Mouse (Mus musculus): ENCODE results near the gene Pias1. TPM values are rescaled to one million over a fixed set of nuclear protein-coding genes. Genes with fewer than 3 reads are reported as not detected.
A peak's percentile ranks its signal among the peaks of the same experiment; 100 is the strongest.

Pias1 gene
- total RNA-seq, 2 experiments from 2014 or later, result 21.6 to 25.4 TPM

GRCm38 (mm10) chr9:62858266-62859019 lies 129.3 kb downstream of the Pias1 start:
- DNase-seq (ENCODE audit: low spot score in 2 of 2), result no peak

GRCm38 (mm10) chr9:62857719-62858261 lies 129.9 kb downstream of the Pias1 start, which contains the start of gene Calml4:
Gene Calml4, plus strand, starts transcription at chr9:62858080.
- DNase-seq (ENCODE audit: low spot score in 2 of 2), result peak; percentile 54 to 85

- DNase-seq (ENCODE audit: low spot score in 2 of 2), result no peak
These were observed 130.5 kb downstream of the Pias1 start for GRCm38 (mm10) chr9:62857216-62857615.

GRCm38 (mm10) chr9:62854483-62854882 lies 133.2 kb downstream of the Pias1 start:
- no peak for DNase-seq (ENCODE audit: low spot score in 2 of 2)

- DNase-seq (ENCODE audit: low spot score in 2 of 2), result no peak
These were observed 136.2 kb downstream of the Pias1 start for GRCm38 (mm10) chr9:62851571-62851970.

- peak in 1 of 2 experiments; percentile 6 for DNase-seq (ENCODE audit: low spot score in 2 of 2)
These were observed 139.1 kb downstream of the Pias1 start for GRCm38 (mm10) chr9:62848641-62849040.

- peak; percentile 79 to 84 for DNase-seq (ENCODE audit: low spot score in 2 of 2)
These were observed 140.0 kb downstream of the Pias1 start for GRCm38 (mm10) chr9:62847694-62848093.

- peak in 1 of 2 experiments; percentile 6 for DNase-seq (ENCODE audit: low spot score in 2 of 2)
These were observed 143.3 kb downstream of the Pias1 start for GRCm38 (mm10) chr9:62844461-62844860.

- peak in 1 of 2 experiments; percentile 6 for DNase-seq (ENCODE audit: low spot score in 2 of 2)
These were observed 144.2 kb downstream of the Pias1 start for GRCm38 (mm10) chr9:62843356-62844024.

GRCm38 (mm10) chr9:62839172-62839770 lies 148.5 kb downstream of the Pias1 start:
- no peak for DNase-seq (ENCODE audit: low spot score in 2 of 2)

- DNase-seq (ENCODE audit: low spot score in 2 of 2), result peak; percentile 57 to 70
These were observed 149.1 kb downstream of the Pias1 start, which contains the start of gene Cln6 for GRCm38 (mm10) chr9:62838506-62839171. Gene Cln6, plus strand, starts transcription at chr9:62838785.

- no peak for DNase-seq (ENCODE audit: low spot score in 2 of 2)
These were observed 149.6 kb downstream of the Pias1 start for GRCm38 (mm10) chr9:62838146-62838505.

- DNase-seq (ENCODE audit: low spot score in 2 of 2), result no peak
These were observed 150.1 kb downstream of the Pias1 start for GRCm38 (mm10) chr9:62837611-62838010.

- DNase-seq (ENCODE audit: low spot score in 2 of 2), result no peak
These were observed 151.8 kb downstream of the Pias1 start for GRCm38 (mm10) chr9:62835705-62836446.

GRCm38 (mm10) chr9:62834906-62835305 lies 152.8 kb downstream of the Pias1 start:
- DNase-seq (ENCODE audit: low spot score in 2 of 2), result no peak

- no peak for DNase-seq (ENCODE audit: low spot score in 2 of 2)
These were observed 157.8 kb downstream of the Pias1 start for GRCm38 (mm10) chr9:62829877-62830276.

- DNase-seq (ENCODE audit: low spot score in 2 of 2), result peak; percentile 90 to 91
These were observed 159.1 kb downstream of the Pias1 start for GRCm38 (mm10) chr9:62828662-62829086.

Data from gastrocnemius, postnatal 4 days (tissue).